Mouse (Mus musculus): Measurements from ENCODE around the gene Ift172.
"Not testable (repeated sequence)": the region's sequence is repeated elsewhere in the genome, so short reads cannot be mapped to it uniquely, and the experiment has no call there.

The Ift172 gene

DNA sequence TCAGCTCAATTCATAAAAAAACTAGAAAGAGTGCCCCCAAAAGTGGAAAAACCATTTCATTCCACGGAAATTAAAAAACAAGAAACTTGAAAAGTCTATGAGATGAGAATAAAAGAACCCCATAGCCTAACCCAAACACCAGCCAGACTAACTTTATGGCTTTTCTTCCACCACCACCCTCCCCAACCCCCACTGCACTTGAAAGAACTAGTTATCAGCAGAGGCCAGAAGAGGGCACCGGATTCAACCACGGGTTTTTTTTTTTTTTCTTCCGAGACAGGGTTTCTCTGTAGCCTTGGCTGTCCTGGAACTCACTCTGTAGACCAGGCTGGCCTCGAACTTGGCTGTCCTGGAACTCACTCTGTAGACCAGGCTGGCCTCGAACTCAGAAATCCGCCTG is 72.6 kb downstream of the Ift172 start:
- in situ Hi-C loops (cut with MboI, MseI), result no loop called here

DNA sequence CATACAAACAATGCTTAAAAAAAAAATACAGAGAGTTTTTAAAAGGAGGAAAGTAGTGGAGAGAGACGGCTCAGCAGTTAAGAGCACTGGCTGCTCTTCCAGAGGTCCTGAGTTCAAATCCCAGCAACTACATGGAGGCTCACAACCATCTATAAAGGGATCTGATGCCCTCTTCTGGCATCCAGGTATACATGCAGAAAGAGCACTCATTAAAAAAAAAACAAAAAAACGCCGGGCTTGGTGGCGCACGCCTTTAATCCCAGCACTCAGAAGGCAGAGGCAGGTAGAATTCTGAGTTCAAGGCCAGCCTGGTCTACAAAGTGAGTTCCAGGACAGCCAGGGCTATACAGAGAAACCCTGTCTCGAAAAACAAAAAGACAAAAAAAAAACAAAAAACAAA is 74.4 kb downstream of the Ift172 start:
- in situ Hi-C loops (cut with MboI, MseI), result not testable (repeated sequence)

DNA sequence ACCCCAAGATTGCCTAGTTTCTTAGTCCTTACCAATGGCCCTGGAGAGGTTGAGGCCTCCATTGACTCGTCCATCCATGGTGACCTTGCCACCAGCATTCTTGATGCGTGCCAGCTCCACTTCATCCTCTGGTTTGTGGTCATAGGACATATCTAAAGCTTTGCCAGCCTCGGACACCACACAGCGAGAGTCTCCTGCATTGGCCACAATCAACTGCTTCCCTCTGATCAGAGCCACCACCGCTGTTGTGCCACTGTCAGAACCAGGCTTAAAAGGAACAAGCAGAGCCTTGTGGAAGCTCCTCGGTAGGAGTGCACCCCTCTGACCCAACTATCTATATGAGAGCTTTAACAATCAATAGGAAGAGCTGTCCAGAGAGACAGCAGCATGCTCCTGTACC is 86.5 kb downstream of the Ift172 start:
- in situ Hi-C loops (cut with MboI, MseI), result no loop called here

DNA sequence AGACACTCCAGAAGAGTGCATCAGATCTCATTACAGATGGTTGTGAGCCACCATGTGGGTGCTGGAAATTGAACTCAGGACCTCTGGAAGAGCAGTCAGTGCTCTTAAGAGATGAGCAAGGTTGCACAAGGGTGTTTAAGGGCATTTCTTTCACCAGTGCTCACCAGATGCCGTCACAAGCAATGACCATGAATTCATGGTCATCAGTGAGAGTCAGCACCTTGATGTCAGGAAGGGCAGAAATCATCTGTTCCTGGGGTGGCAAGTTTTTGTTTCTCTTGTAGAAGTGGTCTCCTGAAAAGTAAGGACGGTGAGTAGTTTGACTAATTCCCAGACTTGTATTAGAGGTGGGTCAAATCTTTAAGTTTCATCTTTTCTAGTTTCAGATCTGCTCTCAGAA is 87.0 kb downstream of the Ift172 start:
- in situ Hi-C loops (cut with MboI, MseI), result no loop called here

All from T-helper 1 cell (primary cell).